Mouse (Mus musculus): Measurements from ENCODE around the gene Dmrtb1. TPM values are rescaled to one million over a fixed set of nuclear protein-coding genes. Genes with fewer than 3 reads are reported as not detected.

Dmrtb1 gene
- polyA plus RNA-seq, 1 experiment from 2014 or later, result not detected

DNA sequence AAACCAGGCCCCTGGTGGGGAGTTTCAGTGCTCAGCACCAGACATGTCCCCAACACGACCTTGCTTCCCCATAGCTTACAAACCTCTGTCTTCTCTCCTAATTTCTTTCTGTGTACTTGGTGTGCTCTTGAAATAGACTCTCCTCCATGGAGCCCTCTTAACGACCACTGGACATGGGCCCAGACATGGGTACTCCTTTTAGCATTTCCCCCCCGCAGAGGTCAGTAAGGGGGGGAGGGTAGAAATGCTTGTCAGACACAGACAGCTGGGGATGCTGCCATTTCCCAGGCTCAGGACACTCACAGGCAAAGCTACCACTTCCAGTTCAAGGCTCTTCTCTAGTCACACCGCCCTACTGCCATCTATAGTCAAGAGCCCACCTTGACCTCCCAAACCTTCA, 42.4 kb downstream of the Dmrtb1 start:
- H3K9ac ChIP-seq (replicated peaks; ENCODE audit: low read depth, low read length), result no peak overlapping the region
- no peak overlapping the region for H3K4me3 ChIP-seq (ENCODE audit: low read depth, low read length)
- no peak for ATAC-seq (ENCODE audit: insufficient number of reproducible peaks, insufficient read depth, low FRiP score, low read depth)
- no peak overlapping the region for H3K27ac ChIP-seq (ENCODE audit: low read length)
- H3K4me1 ChIP-seq (ENCODE audit: control insufficient read depth, insufficient read depth, low read length), result no peaks in the 10 kb centered on the region; the same call in 1 of the 2 replicates
- H3K4me2 ChIP-seq (replicated peaks; ENCODE audit: low read depth, low read length), result no peak overlapping the region
- H3K36me3 ChIP-seq (ENCODE audit: control insufficient read depth, insufficient read depth, low read length), result no peaks in the 10 kb centered on the region
- H3K9me3 ChIP-seq (ENCODE audit: control insufficient read depth, low read depth, low read length), result no peaks in the 10 kb centered on the region
- no peaks in the 10 kb centered on the region for H3K27me3 ChIP-seq (ENCODE audit: control insufficient read depth, insufficient read depth, low read length)
- WGBS, result 68% methylated on average over 4 of the region's 4 CpGs

DNA sequence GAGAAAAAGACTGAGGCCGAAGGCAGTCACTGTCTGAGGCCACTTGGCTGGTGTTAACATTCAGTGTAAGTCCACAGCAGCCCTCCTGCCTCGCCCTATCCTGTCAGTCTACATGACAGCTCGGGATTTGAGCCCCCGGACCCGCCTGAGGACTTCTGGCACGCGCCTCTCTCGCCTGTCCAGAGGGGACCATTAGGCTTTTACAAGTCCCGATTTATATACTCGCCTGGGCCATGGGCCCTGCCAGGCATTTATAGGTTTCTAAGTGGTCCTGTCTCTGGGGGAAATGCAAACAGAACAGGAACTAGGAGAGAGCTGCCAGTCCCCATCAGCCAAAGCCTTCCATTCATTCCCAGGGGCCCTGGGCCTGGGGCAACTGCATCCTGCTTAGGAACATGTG, 45.7 kb downstream of the Dmrtb1 start:
- H3K4me3 ChIP-seq (ENCODE audit: low read depth, low read length), result no peak overlapping the region
- H3K9me3 ChIP-seq (ENCODE audit: control insufficient read depth, low read depth, low read length), result no peaks in the 10 kb centered on the region
- WGBS, result 81% methylated on average over 10 of the region's 10 CpGs
- no peaks in the 10 kb centered on the region; the same call in 1 of the 2 replicates for H3K4me1 ChIP-seq (ENCODE audit: control insufficient read depth, insufficient read depth, low read length)
- H3K27me3 ChIP-seq (ENCODE audit: control insufficient read depth, insufficient read depth, low read length), result no peaks in the 10 kb centered on the region
- H3K4me2 ChIP-seq (replicated peaks; ENCODE audit: low read depth, low read length), result no peak overlapping the region
- no peaks in the 10 kb centered on the region for H3K36me3 ChIP-seq (ENCODE audit: control insufficient read depth, insufficient read depth, low read length)
- no peak overlapping the region for H3K9ac ChIP-seq (replicated peaks; ENCODE audit: low read depth, low read length)
- no peak overlapping the region for H3K27ac ChIP-seq (ENCODE audit: low read length)
- ATAC-seq (ENCODE audit: insufficient number of reproducible peaks, insufficient read depth, low FRiP score, low read depth), result no peak

DNA sequence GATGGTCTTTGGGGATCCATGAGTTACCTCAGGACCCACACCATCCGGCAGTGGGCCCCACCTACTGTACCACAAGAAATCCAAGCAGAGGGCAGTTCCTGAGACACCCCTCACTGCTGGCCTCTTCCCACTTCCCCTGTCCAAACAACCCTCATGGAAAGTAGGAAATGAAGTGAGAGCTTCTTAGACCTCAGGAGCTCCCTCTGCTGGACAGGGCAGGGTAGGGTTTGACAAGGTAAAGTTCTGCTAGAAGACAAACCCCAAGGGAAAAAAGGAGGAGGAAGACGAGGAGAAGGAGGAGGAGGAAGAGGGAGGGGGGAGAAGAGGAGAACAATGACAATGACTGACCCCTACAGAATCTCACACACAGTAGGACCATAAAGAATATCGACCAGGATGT, 46.4 kb downstream of the Dmrtb1 start:
- 58% methylated on average over 3 of the region's 3 CpGs for WGBS
- H3K27me3 ChIP-seq (ENCODE audit: control insufficient read depth, insufficient read depth, low read length), result no peaks in the 10 kb centered on the region
- no peak overlapping the region for H3K4me3 ChIP-seq (ENCODE audit: low read depth, low read length)
- H3K36me3 ChIP-seq (ENCODE audit: control insufficient read depth, insufficient read depth, low read length), result no peaks in the 10 kb centered on the region
- no peaks in the 10 kb centered on the region; the same call in 1 of the 2 replicates for H3K4me1 ChIP-seq (ENCODE audit: control insufficient read depth, insufficient read depth, low read length)
- no peaks in the 10 kb centered on the region for H3K9me3 ChIP-seq (ENCODE audit: control insufficient read depth, low read depth, low read length)
- no peak overlapping the region for H3K9ac ChIP-seq (replicated peaks; ENCODE audit: low read depth, low read length)
- H3K4me2 ChIP-seq (replicated peaks; ENCODE audit: low read depth, low read length), result no peak overlapping the region
- H3K27ac ChIP-seq (ENCODE audit: low read length), result no peak overlapping the region
- ATAC-seq (ENCODE audit: insufficient number of reproducible peaks, insufficient read depth, low FRiP score, low read depth), result 0 out of 2 replicates have a peak, but pooled peaks have one; percentile 26

DNA sequence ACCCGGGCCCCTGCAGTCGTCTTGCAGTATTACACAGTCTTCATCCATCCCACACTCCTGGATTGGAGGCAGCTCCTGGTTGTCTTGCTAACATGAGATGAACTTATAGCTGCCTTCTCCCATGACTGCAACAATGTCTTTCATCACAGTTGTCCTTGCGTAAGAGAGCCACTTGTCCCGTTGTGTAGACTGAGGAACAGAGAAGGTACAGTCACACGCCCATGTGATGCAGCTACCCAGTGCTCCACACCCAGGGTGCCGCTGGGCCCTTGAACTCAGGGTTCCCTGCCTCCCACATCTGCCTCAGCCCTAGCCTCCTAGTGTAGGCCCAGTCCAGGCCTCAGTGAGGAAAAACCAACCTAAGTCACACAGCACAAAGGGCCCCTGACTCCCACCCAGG, 47.9 kb downstream of the Dmrtb1 start:
- Histone ChIP-seq H3K9me3 (ENCODE audit: control insufficient read depth, low read depth, low read length) (no peaks in the 10 kb centered on the region), H3K9ac (replicated peaks; ENCODE audit: low read depth, low read length) (no peak overlapping the region), H3K36me3 (ENCODE audit: control insufficient read depth, insufficient read depth, low read length) (no peaks in the 10 kb centered on the region), H3K4me2 (replicated peaks; ENCODE audit: low read depth, low read length) (no peak overlapping the region), H3K27ac (ENCODE audit: low read length) (no peak overlapping the region), H3K27me3 (ENCODE audit: control insufficient read depth, insufficient read depth, low read length) (no peaks in the 10 kb centered on the region), H3K4me1 (ENCODE audit: control insufficient read depth, insufficient read depth, low read length) (no peaks in the 10 kb centered on the region; the same call in 1 of the 2 replicates), H3K4me3 (ENCODE audit: low read depth, low read length) (no peak overlapping the region)
- WGBS, result 74% methylated on average over 6 of the region's 6 CpGs
- no peak for ATAC-seq (ENCODE audit: insufficient number of reproducible peaks, insufficient read depth, low FRiP score, low read depth)

DNA sequence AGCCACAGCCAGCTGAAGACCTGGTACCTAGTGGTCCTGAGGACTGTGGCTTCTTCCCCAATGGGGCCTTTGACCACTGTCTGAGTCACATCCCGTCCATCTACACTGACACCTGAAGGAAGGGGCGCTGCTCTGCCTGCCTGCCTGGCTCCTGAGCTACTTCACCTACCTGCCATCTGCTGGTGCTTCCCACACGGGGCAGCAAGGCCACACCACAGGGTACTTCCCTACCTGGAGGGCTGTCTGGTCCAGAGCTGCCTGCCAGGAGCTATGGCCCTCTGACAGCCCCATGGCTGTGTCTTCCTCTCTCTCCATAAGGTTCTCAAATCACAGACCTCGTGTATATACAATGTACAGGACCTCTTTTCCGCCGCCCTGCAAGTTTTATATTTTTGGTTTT, 49.4 kb downstream of the Dmrtb1 start:
- no peak overlapping the region for H3K27ac ChIP-seq (ENCODE audit: low read length)
- WGBS, result 70% methylated on average over 6 of the region's 6 CpGs
- H3K36me3 ChIP-seq (ENCODE audit: control insufficient read depth, insufficient read depth, low read length), result no peaks in the 10 kb centered on the region
- no peaks in the 10 kb centered on the region; the same call in 1 of the 2 replicates for H3K4me1 ChIP-seq (ENCODE audit: control insufficient read depth, insufficient read depth, low read length)
- ATAC-seq (ENCODE audit: insufficient number of reproducible peaks, insufficient read depth, low FRiP score, low read depth), result no peak
- no peak overlapping the region for H3K4me3 ChIP-seq (ENCODE audit: low read depth, low read length)
- no peak overlapping the region for H3K4me2 ChIP-seq (replicated peaks; ENCODE audit: low read depth, low read length)
- H3K9ac ChIP-seq (replicated peaks; ENCODE audit: low read depth, low read length), result no peak overlapping the region
- no peaks in the 10 kb centered on the region for H3K27me3 ChIP-seq (ENCODE audit: control insufficient read depth, insufficient read depth, low read length)
- no peaks in the 10 kb centered on the region for H3K9me3 ChIP-seq (ENCODE audit: control insufficient read depth, low read depth, low read length)

DNA sequence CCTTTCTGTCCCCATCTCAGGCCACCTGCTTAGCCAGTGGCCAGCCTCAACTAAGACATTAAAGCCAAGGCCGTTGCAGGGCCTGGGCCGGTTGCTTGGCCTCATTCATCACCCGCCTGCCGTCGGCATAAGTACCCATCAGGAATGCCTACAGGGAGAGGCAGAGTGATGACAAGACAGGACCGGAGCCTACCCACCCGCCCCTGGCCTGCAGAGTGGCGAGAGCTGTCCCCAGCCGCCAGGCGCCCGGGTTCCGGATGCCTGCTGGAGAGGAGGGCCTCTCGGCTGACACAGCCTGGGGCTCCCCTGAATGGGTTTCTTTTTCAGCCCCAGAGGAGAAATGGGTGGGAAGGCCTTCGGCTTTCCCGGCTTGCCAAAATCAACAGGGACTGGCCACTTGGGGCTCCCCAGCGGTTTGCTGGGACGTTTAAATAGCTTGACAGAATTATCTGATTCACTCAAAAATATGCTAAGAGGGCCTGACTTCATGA, 55.1 kb downstream of the Dmrtb1 start:
- Histone ChIP-seq H3K9me3 (ENCODE audit: control insufficient read depth, low read depth, low read length) (no peaks in the 10 kb centered on the region), H3K4me2 (replicated peaks; ENCODE audit: low read depth, low read length) (no peak overlapping the region), H3K27me3 (ENCODE audit: control insufficient read depth, insufficient read depth, low read length) (no peaks in the 10 kb centered on the region), H3K27ac (ENCODE audit: low read length) (no peak overlapping the region), H3K4me3 (ENCODE audit: low read depth, low read length) (no peak overlapping the region), H3K36me3 (ENCODE audit: control insufficient read depth, insufficient read depth, low read length) (no peaks in the 10 kb centered on the region), H3K9ac (replicated peaks; ENCODE audit: low read depth, low read length) (no peak overlapping the region), H3K4me1 (ENCODE audit: control insufficient read depth, insufficient read depth, low read length) (no peaks in the 10 kb centered on the region)
- WGBS, result 53% methylated on average over 17 of the region's 17 CpGs
- no peak for ATAC-seq (ENCODE audit: insufficient number of reproducible peaks, insufficient read depth, low FRiP score, low read depth)

DNA sequence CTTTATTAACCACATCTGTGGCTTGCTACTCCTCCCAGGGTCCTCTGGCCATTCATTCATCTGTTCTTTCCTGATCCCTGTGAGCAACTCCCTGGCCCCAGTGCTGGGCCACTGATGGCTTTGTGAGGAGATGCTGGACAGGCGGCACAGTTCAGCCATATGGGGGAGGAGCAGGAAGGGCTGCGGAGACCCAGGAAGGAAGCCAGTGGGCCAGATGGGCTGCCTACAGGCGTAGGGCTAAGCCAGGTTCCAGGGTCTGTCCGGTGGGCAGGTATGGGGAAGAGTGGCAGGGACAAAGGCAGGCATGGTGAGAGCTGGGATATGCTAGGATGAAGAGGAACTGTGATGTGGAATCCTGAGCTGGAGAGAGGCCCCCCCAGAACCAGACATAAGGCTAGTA, 55.8 kb downstream of the Dmrtb1 start:
- no peaks in the 10 kb centered on the region for H3K4me1 ChIP-seq (ENCODE audit: control insufficient read depth, insufficient read depth, low read length)
- H3K4me3 ChIP-seq (ENCODE audit: low read depth, low read length), result no peak overlapping the region
- no peak overlapping the region for H3K4me2 ChIP-seq (replicated peaks; ENCODE audit: low read depth, low read length)
- ATAC-seq (ENCODE audit: insufficient number of reproducible peaks, insufficient read depth, low FRiP score, low read depth), result no peak
- 77% methylated on average over 4 of the region's 4 CpGs for WGBS
- H3K9ac ChIP-seq (replicated peaks; ENCODE audit: low read depth, low read length), result no peak overlapping the region
- no peaks in the 10 kb centered on the region for H3K9me3 ChIP-seq (ENCODE audit: control insufficient read depth, low read depth, low read length)
- H3K27ac ChIP-seq (ENCODE audit: low read length), result no peak overlapping the region
- no peaks in the 10 kb centered on the region for H3K36me3 ChIP-seq (ENCODE audit: control insufficient read depth, insufficient read depth, low read length)
- no peaks in the 10 kb centered on the region for H3K27me3 ChIP-seq (ENCODE audit: control insufficient read depth, insufficient read depth, low read length)

Small RNA genes within 50 kb of the gene (microRNA-seq; reads per million reads assigned to microRNA genes)
- gene Gm25123, result not detected

Other genes with a start within 250 kb of the Dmrtb1 start
- gene Glis1, start 249.6 kb downstream of the Dmrtb1 start, polyA plus RNA-seq (2014; fragmentation: Nextera tagmentation; extraction: Ambion mirVana), result 0.20 and 0.69 TPM in 2 replicates
- gene Lrp8, start 118.0 kb upstream of the Dmrtb1 start, polyA plus RNA-seq (2014; fragmentation: Nextera tagmentation; extraction: Ambion mirVana), result 1.6 and 1.7 TPM in 2 replicates
- gene Magoh, start 195.5 kb upstream of the Dmrtb1 start, polyA plus RNA-seq (2014; fragmentation: Nextera tagmentation; extraction: Ambion mirVana), result 194 and 195 TPM in 2 replicates
- 147 and 148 TPM in 2 replicates for gene 0610037L13Rik, start 205.6 kb upstream of the Dmrtb1 start, polyA plus RNA-seq (2014; fragmentation: Nextera tagmentation; extraction: Ambion mirVana)
- 44.2 and 48.3 TPM in 2 replicates for gene Cpt2, start 239.4 kb upstream of the Dmrtb1 start, polyA plus RNA-seq (2014; fragmentation: Nextera tagmentation; extraction: Ambion mirVana)

Data from stomach, embryonic 14.5 days (tissue).